In genomic region chr6:97806051-97806450, GRCm38 (mm10) we compare ENCODE assay signal across 7 mouse cellular contexts. TPM values are rescaled to one million over a fixed set of nuclear protein-coding genes. Genes with fewer than 3 reads are reported as not detected.
A peak's percentile ranks its signal among the peaks of the same experiment; 100 is the strongest.
DNase-seq lines count a peak whose midpoint lies in the region; ATAC-seq and TF ChIP-seq lines count a peak whose summit lies in the region.

No protein-coding gene starts in this region.

- H3K36me3 ChIP-seq in lung, embryonic 16.5 days (ENCODE audit: control insufficient read depth, insufficient read depth, low read length) = no peaks in the 10 kb centered on the region
- H3K36me3 ChIP-seq in forebrain, embryonic 15.5 days = no peaks in the 10 kb centered on the region
- H3K36me3 ChIP-seq in liver, embryonic 12.5 days = no peaks in the 10 kb centered on the region
- H3K36me3 ChIP-seq in stomach, postnatal 0 days (ENCODE audit: control insufficient read depth, insufficient read depth, low read length) = no peaks in the 10 kb centered on the region

- peaks cover 8% of the 10 kb centered on the region for H3K4me1 ChIP-seq in lung, embryonic 16.5 days (replicated peaks; ENCODE audit: control insufficient read depth, insufficient read depth, low read length)
- H3K4me1 ChIP-seq in forebrain, embryonic 15.5 days = peaks cover 5% of the 10 kb centered on the region
- peaks cover 14% of the 10 kb centered on the region for H3K4me1 ChIP-seq in liver, embryonic 12.5 days
- no peaks in the 10 kb centered on the region; the same call in 1 of the 2 replicates for H3K4me1 ChIP-seq in stomach, postnatal 0 days (replicated peaks; ENCODE audit: control insufficient read depth, insufficient read depth)

- H3K27me3 ChIP-seq in lung, embryonic 16.5 days (ENCODE audit: control insufficient read depth, insufficient read depth, low read depth, low read length) = no peaks in the 10 kb centered on the region; the same call in 1 of the 2 replicates
- H3K27me3 ChIP-seq in forebrain, embryonic 15.5 days = 0 out of 2 replicates have a peak, but pooled peaks cover 4% of the 10 kb centered on the region
- no peaks in the 10 kb centered on the region for H3K27me3 ChIP-seq in liver, embryonic 12.5 days (replicated peaks)
- no peaks in the 10 kb centered on the region for H3K27me3 ChIP-seq in stomach, postnatal 0 days (ENCODE audit: control insufficient read depth, insufficient read depth, low read length)

- no peak for ATAC-seq in lung, embryonic 16.5 days (ENCODE audit: low read depth)
- no peak for ATAC-seq in forebrain, embryonic 15.5 days (replicated peaks)
- no peak for ATAC-seq in liver, embryonic 12.5 days
- ATAC-seq in stomach, postnatal 0 days (ENCODE audit: low FRiP score, low TSS enrichment) = no peak

- DNase-seq in lung, postnatal 14 days = no peak
- no peak for DNase-seq in stomach, postnatal 0 days (ENCODE audit: low spot score)
- DNase-seq in layer of hippocampus, adult 18-20 months (ENCODE audit: low spot score in 2 of 2) = no peak
- DNase-seq in gastrocnemius, postnatal 4 days (ENCODE audit: low spot score in 2 of 2) = no peak

- peak overlapping the region; percentile 99 for H3K4me2 ChIP-seq in lung, embryonic 16.5 days (ENCODE audit: low read depth, low read length)
- peak overlapping the region; percentile 99 for H3K4me2 ChIP-seq in forebrain, embryonic 15.5 days (replicated peaks)
- peak overlapping the region; percentile 97 for H3K4me2 ChIP-seq in liver, embryonic 12.5 days
- peak overlapping the region; percentile 98 for H3K4me2 ChIP-seq in stomach, postnatal 0 days (replicated peaks; ENCODE audit: low read depth)

- H3K4me3 ChIP-seq in lung, embryonic 16.5 days (ENCODE audit: low read length) = peak overlapping the region; percentile 71
- peak overlapping the region; percentile 79 for H3K4me3 ChIP-seq in forebrain, embryonic 15.5 days
- peak overlapping the region; percentile 69 for H3K4me3 ChIP-seq in liver, embryonic 12.5 days
- peak overlapping the region; percentile 70 for H3K4me3 ChIP-seq in stomach, postnatal 0 days (ENCODE audit: low read depth, low read length)

- H3K27ac ChIP-seq in lung, embryonic 16.5 days (ENCODE audit: low read length) = no peak overlapping the region
- H3K27ac ChIP-seq in forebrain, embryonic 15.5 days (replicated peaks) = no peak overlapping the region
- H3K27ac ChIP-seq in liver, embryonic 12.5 days = no peak overlapping the region
- no peak overlapping the region for H3K27ac ChIP-seq in stomach, postnatal 0 days (replicated peaks)

- peak overlapping the region; percentile 69 for H3K9ac ChIP-seq in lung, embryonic 16.5 days (ENCODE audit: low read length)
- peak overlapping the region; percentile 55 for H3K9ac ChIP-seq in forebrain, embryonic 15.5 days (replicated peaks)
- peak overlapping the region; percentile 73 for H3K9ac ChIP-seq in liver, embryonic 12.5 days
- no peak overlapping the region for H3K9ac ChIP-seq in stomach, postnatal 0 days (ENCODE audit: low read length)

- TF ChIP-seq CTCF in stomach, postnatal 0 days (IDR thresholded peaks at IDR 0.05; ENCODE audit: low read depth) = no peak

- WGBS in lung, embryonic 16.5 days = 41% methylated on average over 5 of the region's 5 CpGs
- 44% methylated on average over 5 of the region's 5 CpGs for WGBS in forebrain, embryonic 15.5 days
- WGBS in liver, embryonic 12.5 days (ENCODE audit: insufficient replicate concordance) = 50% methylated on average over 5 of the region's 5 CpGs
- 33% methylated on average over 5 of the region's 5 CpGs for WGBS in stomach, postnatal 0 days

- TF ChIP-seq EP300 in stomach, postnatal 0 days (optimal IDR thresholded peaks at IDR 0.05) = no peak

- no peaks in the 10 kb centered on the region for H3K9me3 ChIP-seq in lung, embryonic 16.5 days (ENCODE audit: control insufficient read depth, low read length)
- no peaks in the 10 kb centered on the region for H3K9me3 ChIP-seq in forebrain, embryonic 15.5 days
- no peaks in the 10 kb centered on the region for H3K9me3 ChIP-seq in liver, embryonic 12.5 days (replicated peaks)
- no peaks in the 10 kb centered on the region for H3K9me3 ChIP-seq in stomach, postnatal 0 days (ENCODE audit: control insufficient read depth, low read length)

RNA-seq across cellular contexts. Expression of gene Mitf, which starts 0.8 kb away (rescaled TPM):
- 2.3 and 2.4 TPM in 2 replicates for polyA plus RNA-seq in lung, embryonic 16.5 days (2015; fragmentation: Nextera tagmentation; extraction: Ambion mirVana)
- polyA plus RNA-seq in forebrain, embryonic 15.5 days (2015; fragmentation: Nextera tagmentation; extraction: Ambion mirVana) = 0.96 and 1.9 TPM in 2 replicates
- 0.38 and 0.60 TPM in 2 replicates for polyA plus RNA-seq in liver, embryonic 12.5 days (2016; fragmentation: Nextera tagmentation; extraction: Ambion mirVana)
- polyA plus RNA-seq in stomach, postnatal 0 days (2015; fragmentation: Nextera tagmentation; extraction: Ambion mirVana) = 1.5 and 1.7 TPM in 2 replicates
- total RNA-seq in layer of hippocampus, adult 18-20 months (2021) = 10 to 100 TPM in 1 of 2 experiments, 1 to 10 TPM in 1; 9.7 to 10.8 TPM
- 1 to 10 TPM; 6.6 to 7.3 TPM for total RNA-seq in gastrocnemius, postnatal 4 days (2021)
